Comparison of ENCODE assay signal across 8 mouse cellular contexts in genomic region chr12:20228321-20228999, GRCm38 (mm10).
DNase-seq lines count a peak whose midpoint lies in the region; ATAC-seq and TF ChIP-seq lines count a peak whose summit lies in the region.
"Not testable (repeated sequence)": the region's sequence is repeated elsewhere in the genome, so short reads cannot be mapped to it uniquely, and the experiment has no call there.

No protein-coding gene starts in this region.

- not testable (repeated sequence) for H3K27me3 ChIP-seq in hindbrain, postnatal 0 days (ENCODE audit: insufficient read depth, low read length); liver, embryonic 15.5 days; stomach, postnatal 0 days (ENCODE audit: control insufficient read depth, insufficient read depth, low read length)

- not testable (repeated sequence) for ATAC-seq in hindbrain, postnatal 0 days; stomach, postnatal 0 days (ENCODE audit: low FRiP score, low TSS enrichment)
- ATAC-seq in liver, embryonic 15.5 days (ENCODE audit: insufficient read depth), result peak; percentile 21; the same call in 1 of the 2 replicates

- not testable (repeated sequence) for H3K36me3 ChIP-seq in hindbrain, postnatal 0 days (ENCODE audit: insufficient read depth, low read length); liver, embryonic 15.5 days (replicated peaks); stomach, postnatal 0 days (ENCODE audit: control insufficient read depth, insufficient read depth, low read length)

- peaks cover 69% of the 10 kb centered on the region for H3K9me3 ChIP-seq in hindbrain, postnatal 0 days (ENCODE audit: low read length)
- H3K9me3 ChIP-seq in liver, embryonic 15.5 days (replicated peaks), result peaks cover 65% of the 10 kb centered on the region
- peaks cover 60% of the 10 kb centered on the region for H3K9me3 ChIP-seq in stomach, postnatal 0 days (ENCODE audit: control insufficient read depth, low read length)

- not testable (repeated sequence) for H3K9ac ChIP-seq in hindbrain, postnatal 0 days (replicated peaks; ENCODE audit: low read length); liver, embryonic 15.5 days; stomach, postnatal 0 days (ENCODE audit: low read length)

- peak; percentile 7 for DNase-seq in CD4-positive helper T cell, adult 2 months (ENCODE audit: low read depth, low spot score)
- peak; percentile 2 for DNase-seq in embryo, embryonic 11 days
- DNase-seq in gastrocnemius, postnatal 4 days (ENCODE audit: low spot score in 2 of 2), result peak; percentile 9 to 20
- peak; percentile 1 for DNase-seq in hindbrain, postnatal 0 days (ENCODE audit: low spot score)
- peak; percentile 0 for DNase-seq in left cerebral cortex, postnatal 4 days
- peak; percentile 4 for DNase-seq in naive thymus-derived CD4-positive, alpha-beta T cell, adult 2 months (ENCODE audit: low read depth)
- DNase-seq in stomach, postnatal 0 days (ENCODE audit: low spot score), result peak; percentile 21

- 72% methylated on average over 21 of the region's 21 CpGs for WGBS in hindbrain, postnatal 0 days
- WGBS in liver, embryonic 15.5 days (ENCODE audit: insufficient replicate concordance), result 58% methylated on average over 21 of the region's 21 CpGs
- WGBS in stomach, postnatal 0 days, result 69% methylated on average over 21 of the region's 21 CpGs

- intact Hi-C loops in left cerebral cortex, postnatal 4 days (cut with DNase I), result not testable (repeated sequence)

- not testable (repeated sequence) for H3K4me2 ChIP-seq in hindbrain, postnatal 0 days (ENCODE audit: low read depth, low read length); liver, embryonic 15.5 days; stomach, postnatal 0 days (replicated peaks; ENCODE audit: low read depth)

- not testable (repeated sequence) for H3K4me3 ChIP-seq in hindbrain, postnatal 0 days (ENCODE audit: low read length); liver, embryonic 15.5 days (replicated peaks); stomach, postnatal 0 days (ENCODE audit: low read depth, low read length)

- TF ChIP-seq CTCF in hindbrain, postnatal 0 days (IDR thresholded peaks at IDR 0.05; ENCODE audit: low read depth); stomach, postnatal 0 days (IDR thresholded peaks at IDR 0.05; ENCODE audit: low read depth): not testable (repeated sequence)

- not testable (repeated sequence) for H3K27ac ChIP-seq in hindbrain, postnatal 0 days; liver, embryonic 15.5 days (replicated peaks); stomach, postnatal 0 days (replicated peaks)

- H3K4me1 ChIP-seq in hindbrain, postnatal 0 days (ENCODE audit: insufficient read depth, low read length); liver, embryonic 15.5 days (replicated peaks); stomach, postnatal 0 days (replicated peaks; ENCODE audit: control insufficient read depth, insufficient read depth): not testable (repeated sequence)

- not testable (repeated sequence) for TF ChIP-seq EP300 in stomach, postnatal 0 days (optimal IDR thresholded peaks at IDR 0.05)
